Mouse (Mus musculus) kidney, postnatal 0 days (tissue): ENCODE measurements around the gene Gsto2. TPM values are rescaled to one million over a fixed set of nuclear protein-coding genes. Genes with fewer than 3 reads are reported as not detected.

ENCODE experiments used
- ATAC-seq: fragments of 200-750 bp; cut with Nextera tagmentation; replicated peaks from 2 replicates; pipeline ENCODE4 v1.8.0; 2017; ENCODE audit warnings: low read depth, moderate number of reproducible peaks, moderate TSS enrichment, moderate library complexity; ENCODE audit not compliant: low FRiP score
- DNase-seq: peaks from one replicate; pipeline ENCODE4 v3.0.0-alpha.2; 2016; ENCODE audit warnings: low spot score
- H3K27ac ChIP-seq: fragments of 300-500 bp; sonication (generic); 2 replicates; pipeline ENCODE4 v1.5.1; 2014; ENCODE audit warnings: mild to moderate bottlenecking
- H3K27me3 ChIP-seq: fragments of 300-500 bp; sonication (generic); 2 replicates; pipeline ENCODE4 v1.6.1; 2014; ENCODE audit warnings: low read length, mixed read lengths; ENCODE audit not compliant: insufficient read depth
- H3K36me3 ChIP-seq: fragments of 300-500 bp; sonication (generic); 2 replicates; pipeline ENCODE4 v1.6.1; 2014; ENCODE audit warnings: low read length, mixed read lengths; ENCODE audit not compliant: insufficient read depth
- H3K4me1 ChIP-seq: fragments of 300-500 bp; sonication (generic); replicated peaks from 2 replicates; pipeline ENCODE4 v1.6.1; 2014; ENCODE audit warnings: antibody characterized with exemption, low read length, mixed read lengths; ENCODE audit not compliant: insufficient read depth
- H3K4me2 ChIP-seq: fragments of 300-500 bp; sonication (generic); 2 replicates; pipeline ENCODE4 v1.6.1; 2014; ENCODE audit warnings: mild to moderate bottlenecking, low read length, moderate library complexity, mixed read lengths
- H3K4me3 ChIP-seq: fragments of 300-500 bp; sonication (generic); replicated peaks from 2 replicates; pipeline ENCODE4 v1.5.1; 2014; ENCODE audit warnings: low read depth, low read length
- H3K9ac ChIP-seq: fragments of 300-500 bp; sonication (generic); 2 replicates; pipeline ENCODE4 v1.6.1; 2014; ENCODE audit warnings: low read depth, low read length
- H3K9me3 ChIP-seq: fragments of 300-500 bp; sonication (generic); replicated peaks from 2 replicates; pipeline ENCODE4 v1.6.1; 2016; ENCODE audit warnings: low read length, inconsistent platforms, mixed read lengths
- CTCF ChIP-seq: IDR thresholded peaks from 2 replicates; pipeline ENCODE4 v1.5.1; 2016; ENCODE audit warnings: antibody characterized with exemption, low read depth, mild to moderate bottlenecking, moderate library complexity
- WGBS: fragments of 180-500 bp; shearing (Covaris S2); extraction: QIAGEN DNeasy Blood & Tissue Kit; methylation state at CpG from one replicate; pipeline ENCODE4 v1.1.7; 2014; 5-methylcytosine and 5-hydroxymethylcytosine counted together
- polyA plus RNA-seq: library from polyadenylated mRNA; unstranded; fragments of >200 nt; fragmentation: Nextera tagmentation; extraction: Ambion mirVana; gene quantifications from 2 replicates; pipeline ENCODE4 v1.2.1, GENCODE M21; 2015

Gsto2 gene
- polyA plus RNA-seq, 1 experiment from 2014 or later, result 1.7 TPM

DNA sequence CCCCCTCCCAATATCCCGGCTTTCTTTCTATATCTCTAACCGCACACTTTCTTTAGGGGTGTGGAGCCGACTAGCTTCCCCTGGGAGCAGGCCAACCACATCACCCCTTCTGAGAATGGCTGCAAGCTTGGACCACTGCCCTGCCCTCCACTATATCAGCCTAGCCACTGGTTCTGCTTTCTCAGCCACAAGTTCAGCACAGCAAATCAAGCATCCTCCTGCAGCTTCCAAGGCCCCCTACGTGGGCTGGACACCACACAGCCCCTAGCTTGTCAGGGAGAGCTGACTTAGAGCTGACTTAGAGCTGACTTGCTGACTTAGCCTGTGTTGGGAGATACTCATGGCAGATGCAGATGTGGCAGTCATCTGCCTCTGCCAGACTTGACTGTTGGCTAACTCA is 39.7 kb downstream of the Gsto2 start:
- no peak overlapping the region for H3K27ac ChIP-seq
- DNase-seq (no peak), ATAC-seq (no peak)
- H3K27me3 ChIP-seq, result no peaks in the 10 kb centered on the region
- no peak for TF ChIP-seq CTCF
- peaks cover 33% of the 10 kb centered on the region; the same call in 1 of the 2 replicates for H3K4me1 ChIP-seq
- WGBS, result 73% methylated on average over 4 of the region's 4 CpGs
- no peaks in the 10 kb centered on the region for H3K9me3 ChIP-seq
- no peak overlapping the region for H3K4me3 ChIP-seq
- H3K4me2 ChIP-seq, result no peak overlapping the region
- H3K36me3 ChIP-seq, result no peaks in the 10 kb centered on the region
- H3K9ac ChIP-seq, result no peak overlapping the region

DNA sequence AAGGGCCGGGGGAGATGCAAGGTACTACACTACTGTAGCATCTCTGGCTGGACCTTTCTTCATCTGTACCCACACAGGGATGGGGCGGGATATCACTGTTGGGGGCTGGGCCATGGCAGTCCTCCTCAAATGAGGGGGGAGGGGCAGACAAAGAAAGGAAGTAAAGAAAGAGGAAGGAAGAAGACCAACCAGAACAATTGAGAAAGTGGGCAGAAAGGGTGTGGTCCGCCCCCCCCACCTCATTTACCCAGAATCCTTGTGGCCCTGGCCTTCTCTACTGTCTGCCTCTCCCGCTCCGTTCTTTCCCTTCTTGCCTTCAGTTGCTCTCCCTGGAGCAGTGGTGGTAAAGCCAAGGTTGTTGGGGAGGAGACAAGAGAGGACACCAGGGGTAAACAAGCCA is 40.3 kb downstream of the Gsto2 start:
- ATAC-seq (no peak), DNase-seq (no peak)
- Histone ChIP-seq H3K4me2 (no peak overlapping the region), H3K4me1 (peaks cover 31% of the 10 kb centered on the region; the same call in 1 of the 2 replicates), H3K27me3 (no peaks in the 10 kb centered on the region), H3K4me3 (no peak overlapping the region), H3K36me3 (no peaks in the 10 kb centered on the region), H3K27ac (no peak overlapping the region), H3K9ac (no peak overlapping the region), H3K9me3 (no peaks in the 10 kb centered on the region)
- WGBS, result 83% methylated on average over 5 of the region's 5 CpGs
- no peak for TF ChIP-seq CTCF

DNA sequence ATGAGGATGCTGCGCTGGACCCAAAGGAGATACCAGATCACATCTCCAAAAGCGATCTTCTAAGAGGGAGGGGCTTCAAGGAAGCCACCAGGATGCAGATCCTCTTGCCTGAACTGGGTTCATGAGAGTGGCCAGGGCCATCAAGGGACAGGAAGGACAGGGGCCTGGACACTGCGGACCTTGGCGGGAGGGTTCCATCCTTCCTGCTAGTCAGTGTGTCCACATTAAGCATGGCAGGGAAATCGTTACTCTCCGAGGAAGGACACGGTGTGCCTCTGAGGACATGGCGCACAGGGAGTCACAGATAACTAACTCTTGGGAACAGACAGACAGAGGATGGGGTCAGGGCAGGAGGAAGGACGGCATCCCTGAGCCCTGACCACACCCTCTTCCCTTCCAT is 42.3 kb downstream of the Gsto2 start:
- 79% methylated on average over 9 of the region's 9 CpGs for WGBS
- Histone ChIP-seq H3K36me3 (no peaks in the 10 kb centered on the region), H3K27me3 (no peaks in the 10 kb centered on the region), H3K9me3 (no peaks in the 10 kb centered on the region), H3K27ac (no peak overlapping the region), H3K4me3 (no peak overlapping the region), H3K9ac (no peak overlapping the region), H3K4me2 (no peak overlapping the region), H3K4me1 (peaks cover 18% of the 10 kb centered on the region; the same call in 1 of the 2 replicates)
- ATAC-seq (no peak), DNase-seq (no peak)
- TF ChIP-seq CTCF, result no peak

DNA sequence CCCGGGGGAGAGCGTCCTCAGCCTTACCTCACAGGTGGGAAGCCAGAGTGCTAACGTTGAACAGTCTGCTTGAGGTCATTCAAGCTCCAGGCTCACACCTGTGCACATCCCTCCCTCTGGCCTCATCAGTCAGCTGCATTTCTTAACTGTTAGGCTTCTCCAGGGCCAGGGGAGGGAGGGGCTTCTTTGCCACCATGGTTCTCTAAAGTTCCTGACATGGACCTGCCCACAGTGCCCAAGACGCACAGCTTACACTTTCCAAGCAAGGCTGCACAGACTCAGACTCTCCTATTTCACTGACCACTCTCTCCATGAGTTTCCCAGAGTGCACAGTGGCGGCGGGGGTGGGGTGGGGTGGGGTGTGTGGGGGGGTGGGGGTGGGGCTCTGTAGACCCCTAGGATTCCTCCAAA is 43.6 kb downstream of the Gsto2 start:
- DNase-seq, result peak; percentile 28
- Histone ChIP-seq H3K4me3 (no peak overlapping the region), H3K36me3 (no peaks in the 10 kb centered on the region), H3K9me3 (no peaks in the 10 kb centered on the region), H3K27ac (no peak overlapping the region), H3K4me2 (peak overlapping the region; percentile 53; the same call in 1 of the 2 replicates), H3K4me1 (peaks cover 7% of the 10 kb centered on the region; the same call in 1 of the 2 replicates), H3K27me3 (no peaks in the 10 kb centered on the region), H3K9ac (0 out of 2 replicates have a peak overlapping the region, but pooled peaks have one; percentile 3)
- no peak for TF ChIP-seq CTCF
- peak; percentile 53 for ATAC-seq
- WGBS, result 22% methylated on average over 6 of the region's 6 CpGs

DNA sequence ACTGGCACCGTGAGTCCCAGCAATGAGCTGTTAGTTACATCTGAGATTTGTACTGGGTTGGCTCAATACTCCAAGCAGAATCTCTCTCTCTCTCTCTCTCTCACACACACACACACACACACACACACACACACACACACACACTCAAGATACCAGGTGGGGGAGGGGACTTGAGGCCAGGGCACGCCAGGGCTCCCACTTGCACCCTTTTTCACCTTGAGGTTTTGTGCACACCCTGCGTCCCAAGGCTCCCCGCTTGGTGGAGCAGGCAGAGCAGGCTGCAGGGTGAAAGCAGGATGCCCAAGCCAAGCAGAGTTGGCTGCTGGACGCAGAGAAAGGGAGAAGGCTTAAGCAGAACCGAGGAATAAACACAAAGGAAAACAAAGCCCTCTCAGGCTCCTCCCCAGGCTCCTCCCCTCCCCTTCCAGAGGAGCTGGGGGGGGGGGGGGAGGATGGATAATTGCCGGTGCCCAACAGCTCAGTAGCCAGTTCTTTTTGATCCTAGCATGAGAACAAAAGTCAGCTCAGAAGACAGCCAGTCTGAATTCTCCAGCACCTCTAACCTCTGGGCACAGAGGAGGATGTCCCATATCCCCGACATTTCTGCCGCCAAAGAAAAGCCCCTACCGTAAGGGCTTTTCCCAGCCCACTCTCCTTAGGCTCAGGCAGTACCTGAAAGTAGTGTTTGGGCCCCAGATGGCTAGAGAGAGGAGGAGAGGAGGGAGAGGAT is 44.2 kb downstream of the Gsto2 start:
- WGBS, result 9% methylated on average over 10 of the region's 10 CpGs
- peak; percentile 72 for DNase-seq
- H3K27ac ChIP-seq, result peak overlapping the region; percentile 71
- peaks cover 5% of the 10 kb centered on the region; the same call in 1 of the 2 replicates for H3K4me1 ChIP-seq
- H3K4me3 ChIP-seq, result peak overlapping the region; percentile 13; the same call in 1 of the 2 replicates
- H3K9ac ChIP-seq, result peak overlapping the region; percentile 3
- no peaks in the 10 kb centered on the region for H3K9me3 ChIP-seq
- TF ChIP-seq CTCF, result no peak
- H3K27me3 ChIP-seq, result no peaks in the 10 kb centered on the region
- ATAC-seq, result peak; percentile 59
- H3K4me2 ChIP-seq, result peak overlapping the region; percentile 53
- no peaks in the 10 kb centered on the region for H3K36me3 ChIP-seq

DNA sequence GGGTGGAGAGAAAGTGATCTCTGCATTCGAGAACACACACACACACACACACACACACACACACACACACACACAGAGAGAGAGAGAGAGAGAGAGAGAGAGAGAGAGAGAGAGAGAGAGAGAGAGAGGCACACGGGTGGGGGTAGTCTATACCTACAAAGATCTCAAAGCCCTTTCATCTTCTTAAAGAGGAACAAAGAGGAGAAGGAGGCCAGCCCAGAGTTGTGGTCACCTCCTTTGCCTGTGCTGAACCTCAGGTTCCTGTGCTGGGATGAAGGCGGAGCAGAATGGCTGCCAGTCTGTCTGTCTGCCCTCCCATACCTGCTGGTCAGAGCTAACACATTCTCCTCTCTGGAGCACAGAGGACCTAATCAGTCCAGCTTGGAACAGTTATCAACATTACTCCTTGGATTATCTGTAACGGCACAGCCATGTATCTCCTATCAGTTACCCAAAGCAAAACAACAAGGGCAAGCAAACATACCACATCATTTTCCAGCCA is 44.8 kb downstream of the Gsto2 start:
- H3K9ac ChIP-seq, result peak overlapping the region; percentile 3; the same call in 1 of the 2 replicates
- H3K9me3 ChIP-seq, result no peaks in the 10 kb centered on the region
- H3K4me1 ChIP-seq, result peaks cover 5% of the 10 kb centered on the region; the same call in 1 of the 2 replicates
- H3K36me3 ChIP-seq, result no peaks in the 10 kb centered on the region
- TF ChIP-seq CTCF, result no peak
- no peak for DNase-seq
- H3K27me3 ChIP-seq, result no peaks in the 10 kb centered on the region
- H3K27ac ChIP-seq, result no peak overlapping the region
- H3K4me2 ChIP-seq, result peak overlapping the region; percentile 53
- H3K4me3 ChIP-seq, result no peak overlapping the region
- ATAC-seq, result no peak
- WGBS, result 50% methylated on average over 3 of the region's 4 CpGs
